Mouse (Mus musculus) embryonic facial prominence, embryonic 10.5 days (tissue): Measurements from ENCODE around the gene Zfp978. TPM values are rescaled to one million over a fixed set of nuclear protein-coding genes. Genes with fewer than 3 reads are reported as not detected.
"Not testable (repeated sequence)": the region's sequence is repeated elsewhere in the genome, so short reads cannot be mapped to it uniquely, and the experiment has no call there.

Experiments used
- DNase-seq: peaks from one replicate; pipeline ENCODE4 v3.0.0-alpha.2; 2017; ENCODE audit warnings: low spot score
- H3K27ac ChIP-seq: fragments of 300-500 bp; sonication (generic); replicated peaks from 2 replicates; pipeline ENCODE4 v1.5.1; 2016; ENCODE audit warnings: mild to moderate bottlenecking
- H3K27me3 ChIP-seq: fragments of 300-500 bp; sonication (generic); replicated peaks from 2 replicates; pipeline ENCODE4 v1.6.1; 2016; ENCODE audit warnings: low read depth, mild to moderate bottlenecking; ENCODE audit not compliant: poor library complexity, severe bottlenecking
- H3K36me3 ChIP-seq: fragments of 300-500 bp; sonication (generic); replicated peaks from 2 replicates; pipeline ENCODE4 v1.6.1; 2016; ENCODE audit warnings: mild to moderate bottlenecking, moderate library complexity
- H3K4me1 ChIP-seq: fragments of 300-500 bp; sonication (generic); 2 replicates; pipeline ENCODE4 v1.6.1; 2016
- H3K4me3 ChIP-seq: fragments of 300-500 bp; sonication (generic); 2 replicates; pipeline ENCODE4 v1.5.1; 2016; ENCODE audit warnings: mild to moderate bottlenecking, moderate library complexity
- H3K9me3 ChIP-seq: fragments of 300-500 bp; sonication (generic); 2 replicates; pipeline ENCODE4 v1.6.1; 2016; ENCODE audit warnings: mild to moderate bottlenecking
- WGBS: fragments of 180-500 bp; shearing (Covaris S2); methylation state at CpG from one replicate; pipeline ENCODE4 v1.1.7; 2016; 5-methylcytosine and 5-hydroxymethylcytosine counted together
- polyA plus RNA-seq: library from polyadenylated mRNA; unstranded; fragments of >200 nt; fragmentation: Nextera tagmentation; extraction: Ambion mirVana; gene quantifications from 2 replicates; pipeline ENCODE4 v1.2.1, GENCODE M21; 2016

Zfp978 gene
- polyA plus RNA-seq, 1 experiment from 2014 or later: 0.11 TPM

- whole genome bisulfite sequencing: 81% methylated on average over 6 of the region's 6 CpGs
- H3K4me3 ChIP-seq, H3K27ac ChIP-seq, DNase-seq, H3K4me1 ChIP-seq, H3K36me3 ChIP-seq, H3K27me3 ChIP-seq: not testable (repeated sequence)
- H3K9me3 ChIP-seq: peaks cover 68% of the 10 kb centered on the region
Observed at GRCm38 (mm10) chr4:147403931-147404913, 43.1 kb downstream of the Zfp978 start.

- WGBS: 1% methylated on average over 63 of the region's 75 CpGs
- peak overlapping the region; percentile 60 for H3K4me3 ChIP-seq
- DNase-seq: peak; percentile 85
- peaks cover 3% of the 10 kb centered on the region; the same call in 1 of the 2 replicates for H3K4me1 ChIP-seq
- H3K27ac ChIP-seq: peak overlapping the region; percentile 88
- H3K9me3 ChIP-seq: peaks cover 68% of the 10 kb centered on the region
- H3K27me3 ChIP-seq: no peaks in the 10 kb centered on the region
- H3K36me3 ChIP-seq: peaks cover 19% of the 10 kb centered on the region
Observed at GRCm38 (mm10) chr4:147406735-147407462, 45.8 kb downstream of the Zfp978 start.

- H3K36me3 ChIP-seq: peaks cover 19% of the 10 kb centered on the region
- H3K4me1 ChIP-seq: peaks cover 3% of the 10 kb centered on the region; the same call in 1 of the 2 replicates
- 5% methylated on average over 13 of the region's 13 CpGs for whole genome bisulfite sequencing
- H3K27me3 ChIP-seq: no peaks in the 10 kb centered on the region
- no peak for DNase-seq
- H3K27ac ChIP-seq: peak overlapping the region; percentile 88
- H3K4me3 ChIP-seq: peak overlapping the region; percentile 60
- H3K9me3 ChIP-seq: peaks cover 62% of the 10 kb centered on the region
Observed at GRCm38 (mm10) chr4:147407463-147407822, 46.3 kb downstream of the Zfp978 start.

- H3K9me3 ChIP-seq: peaks cover 58% of the 10 kb centered on the region
- H3K27ac ChIP-seq, H3K4me3 ChIP-seq, H3K36me3 ChIP-seq, H3K4me1 ChIP-seq, H3K27me3 ChIP-seq, DNase-seq: not testable (repeated sequence)
- 78% methylated on average over 1 of the region's 1 CpGs for WGBS
Observed at GRCm38 (mm10) chr4:147416365-147416764, 55.3 kb downstream of the Zfp978 start.

GRCm38 (mm10) chr4:147417157-147417778, 56.2 kb downstream of the Zfp978 start:
- no peaks in the 10 kb centered on the region for H3K27me3 ChIP-seq
- no peaks in the 10 kb centered on the region for H3K36me3 ChIP-seq
- no peak overlapping the region for H3K4me3 ChIP-seq
- H3K4me1 ChIP-seq: no peaks in the 10 kb centered on the region
- WGBS: 60% methylated on average over 8 of the region's 8 CpGs
- no peak for DNase-seq
- H3K27ac ChIP-seq: no peak overlapping the region
- H3K9me3 ChIP-seq: peaks cover 64% of the 10 kb centered on the region

GRCm38 (mm10) chr4:147417921-147418320, 56.8 kb downstream of the Zfp978 start:
- Histone ChIP-seq H3K36me3 (no peaks in the 10 kb centered on the region), H3K4me3 (no peak overlapping the region), H3K4me1 (no peaks in the 10 kb centered on the region), H3K27ac (no peak overlapping the region), H3K27me3 (no peaks in the 10 kb centered on the region), H3K9me3 (peaks cover 67% of the 10 kb centered on the region)
- DNase-seq: no peak
- WGBS: 68% methylated on average over 10 of the region's 10 CpGs

- H3K36me3 ChIP-seq, H3K4me1 ChIP-seq, H3K27ac ChIP-seq, H3K27me3 ChIP-seq, DNase-seq, H3K4me3 ChIP-seq: not testable (repeated sequence)
- peaks cover 71% of the 10 kb centered on the region for H3K9me3 ChIP-seq
- 56% methylated on average over 7 of the region's 7 CpGs for WGBS
Observed at GRCm38 (mm10) chr4:147418333-147418732, 57.2 kb downstream of the Zfp978 start.

- H3K4me3 ChIP-seq, H3K27me3 ChIP-seq, H3K36me3 ChIP-seq, H3K27ac ChIP-seq, H3K4me1 ChIP-seq: not testable (repeated sequence)
- H3K9me3 ChIP-seq: peaks cover 76% of the 10 kb centered on the region
- peak; percentile 9 for DNase-seq
- WGBS: 84% methylated on average over 8 of the region's 8 CpGs
Observed at GRCm38 (mm10) chr4:147419190-147419589, 58.1 kb downstream of the Zfp978 start.

- H3K4me1 ChIP-seq, H3K4me3 ChIP-seq, H3K27me3 ChIP-seq, H3K27ac ChIP-seq, H3K36me3 ChIP-seq: not testable (repeated sequence)
- peak; percentile 11 for DNase-seq
- peaks cover 78% of the 10 kb centered on the region for H3K9me3 ChIP-seq
- 82% methylated on average over 5 of the region's 5 CpGs for WGBS
Observed at GRCm38 (mm10) chr4:147419756-147420590, 58.9 kb downstream of the Zfp978 start.

GRCm38 (mm10) chr4:147420794-147421193, 59.7 kb downstream of the Zfp978 start:
- 70% methylated on average over 3 of the region's 3 CpGs for WGBS
- H3K27me3 ChIP-seq: no peaks in the 10 kb centered on the region
- peaks cover 86% of the 10 kb centered on the region for H3K9me3 ChIP-seq
- H3K4me3 ChIP-seq: no peak overlapping the region
- no peak overlapping the region for H3K27ac ChIP-seq
- H3K36me3 ChIP-seq: no peaks in the 10 kb centered on the region
- no peaks in the 10 kb centered on the region for H3K4me1 ChIP-seq
- DNase-seq: no peak

GRCm38 (mm10) chr4:147421316-147421715, 60.2 kb downstream of the Zfp978 start:
- not testable (repeated sequence) for DNase-seq, H3K4me3 ChIP-seq, H3K27ac ChIP-seq, H3K36me3 ChIP-seq, H3K27me3 ChIP-seq, H3K4me1 ChIP-seq
- 26% methylated on average over 1 of the region's 1 CpGs for WGBS
- H3K9me3 ChIP-seq: peaks cover 83% of the 10 kb centered on the region

GRCm38 (mm10) chr4:147423140-147423539, 62.0 kb downstream of the Zfp978 start:
- Histone ChIP-seq H3K4me1 (no peaks in the 10 kb centered on the region), H3K27ac (no peak overlapping the region), H3K36me3 (no peaks in the 10 kb centered on the region), H3K4me3 (no peak overlapping the region), H3K9me3 (peaks cover 69% of the 10 kb centered on the region), H3K27me3 (no peaks in the 10 kb centered on the region)
- WGBS: 50% methylated on average over 3 of the region's 3 CpGs
- DNase-seq: no peak
